Mouse (Mus musculus): ENCODE measurements at regions not wholly inside any gene's neighbourhood (a gene's known extent, or its start where the extent isn't known, plus 50 kb on each side); places are given as distances from the start of the nearest gene placed in this dataset.

- no peak for DNase-seq
These were observed 137.0 kb upstream of the Irs2 start for GRCm38 (mm10) chr8:11145251-11145650.

DNA sequence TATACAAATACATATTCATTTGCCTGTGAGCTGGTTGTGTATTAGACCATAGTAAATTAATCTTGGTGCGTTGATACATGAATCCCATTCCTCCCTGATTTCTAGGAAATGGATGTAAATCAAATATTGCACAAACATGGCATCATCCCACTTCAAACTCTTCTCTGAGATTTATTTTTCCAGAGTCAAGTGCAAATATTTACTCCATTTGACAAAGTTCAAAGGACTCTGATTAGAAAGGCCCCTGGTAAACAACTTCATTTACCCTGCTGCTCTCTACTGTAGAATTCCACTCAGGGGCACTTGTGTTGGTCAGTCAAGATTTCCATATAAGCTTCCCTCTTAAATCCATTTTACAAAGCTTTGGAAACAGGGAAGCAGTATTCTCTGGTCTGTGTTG is 132.3 kb upstream of the Irs2 start:
- DNase-seq: no peak

- no peak for DNase-seq
These were observed 131.0 kb upstream of the Irs2 start for GRCm38 (mm10) chr8:11139294-11139693.

- DNase-seq: no peak
These were observed 130.2 kb upstream of the Irs2 start for GRCm38 (mm10) chr8:11138302-11139020.

DNA sequence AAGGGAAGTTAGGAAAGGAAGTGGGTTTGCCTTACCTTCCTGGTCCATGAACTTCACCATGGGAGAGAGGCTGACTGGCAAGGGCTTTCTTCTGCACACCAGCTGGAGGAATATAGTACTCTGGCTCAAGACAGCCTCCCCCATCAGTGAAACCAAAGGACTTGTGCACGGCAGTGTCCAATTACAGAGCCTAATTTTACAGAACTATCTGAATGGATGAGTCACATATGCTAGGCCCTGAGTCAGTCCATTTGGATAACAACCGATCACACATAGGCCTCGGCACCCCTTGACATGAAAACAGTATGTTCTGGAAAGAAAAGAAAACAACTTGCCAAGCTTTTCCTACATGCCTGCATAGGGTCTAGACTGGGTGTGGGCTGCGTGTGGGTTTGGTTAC is 128.3 kb upstream of the Irs2 start:
- no peak for DNase-seq

- DNase-seq: no peak
These were observed 126.9 kb upstream of the Irs2 start for GRCm38 (mm10) chr8:11135135-11135534.

GRCm38 (mm10) chr8:11134562-11134961 is 126.3 kb upstream of the Irs2 start:
- no peak for DNase-seq

DNA sequence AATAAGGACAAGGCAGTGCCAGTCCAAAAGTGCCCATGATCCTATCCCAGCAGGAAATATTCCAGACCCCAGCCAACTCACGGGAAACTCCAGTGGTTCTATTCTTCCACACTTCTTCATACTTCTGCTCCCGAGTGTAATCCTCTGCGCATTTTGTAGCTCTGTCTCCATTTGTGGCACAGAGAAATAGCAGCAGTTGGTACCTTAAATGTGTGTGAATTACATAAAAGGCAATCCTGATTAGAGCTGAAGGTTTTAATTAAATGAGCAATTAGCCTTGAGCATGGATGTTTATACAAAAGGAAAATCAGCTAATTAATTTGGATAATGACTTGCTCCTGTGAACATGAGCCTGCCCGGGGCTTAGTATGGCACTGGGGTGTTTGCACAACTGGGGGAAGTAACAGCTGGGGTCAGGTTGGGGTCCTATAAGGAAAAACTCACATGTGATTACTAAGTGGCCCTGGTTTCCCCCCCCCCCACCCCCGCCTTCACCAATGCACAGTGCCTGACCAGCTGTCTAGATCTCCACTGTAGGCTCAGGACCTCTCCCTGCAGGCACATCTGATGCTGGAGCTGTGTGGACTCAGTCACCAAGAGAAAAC is 110.9 kb upstream of the Irs2 start:
- no peak for DNase-seq

GRCm38 (mm10) chr8:11116534-11116933 is 108.3 kb upstream of the Irs2 start:
- no peak for DNase-seq

GRCm38 (mm10) chr8:11115210-11115609 is 107.0 kb upstream of the Irs2 start:
- no peak for DNase-seq

DNA sequence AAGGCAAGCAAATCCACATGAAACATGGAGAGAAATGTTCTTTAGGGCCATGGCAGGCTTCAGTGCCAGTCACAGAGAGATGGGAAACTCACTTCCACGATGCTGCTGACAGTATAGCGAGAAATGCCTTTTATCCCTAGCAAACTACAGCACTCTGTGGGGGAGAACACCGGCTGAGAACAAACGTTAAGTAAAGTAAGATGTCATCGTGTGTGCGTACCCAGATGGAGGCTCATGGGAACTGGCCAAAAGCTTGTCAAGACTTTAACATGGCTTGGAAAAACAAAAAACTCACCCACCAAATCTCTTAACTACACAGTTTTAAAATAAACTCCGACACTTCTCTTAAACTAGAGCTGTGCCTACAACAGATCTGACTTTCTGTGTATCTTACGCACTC is 106.3 kb upstream of the Irs2 start:
- DNase-seq: no peak

DNA sequence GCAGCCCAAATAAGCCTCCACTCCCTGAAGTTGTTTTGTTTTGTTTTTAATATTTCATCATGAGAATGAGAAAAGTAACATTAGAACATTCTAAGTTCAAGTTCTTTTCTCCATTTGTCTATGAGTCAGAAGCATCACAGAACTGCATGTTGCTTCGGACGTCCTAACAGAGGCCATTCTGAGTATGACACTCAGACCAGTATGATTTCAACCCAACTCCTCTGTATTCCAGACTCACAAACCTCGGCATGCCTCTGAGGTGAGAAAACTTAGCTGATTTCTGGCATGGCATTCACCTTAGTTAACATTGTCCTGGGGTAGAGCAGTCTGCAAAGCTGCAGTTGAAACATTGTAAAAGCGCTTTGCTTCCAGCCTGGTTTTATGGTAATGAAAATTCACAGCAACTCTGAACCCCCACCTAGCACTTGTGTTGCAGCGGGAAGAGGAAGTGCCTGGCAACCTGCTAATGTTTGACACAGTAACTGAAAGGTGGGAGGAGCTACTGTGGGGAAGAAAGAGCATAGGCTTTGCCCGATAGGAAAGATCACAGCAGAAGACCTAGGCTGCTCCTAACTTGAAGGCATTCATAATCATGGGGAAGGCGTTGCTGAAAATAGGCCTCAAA is 104.8 kb upstream of the Irs2 start:
- DNase-seq: no peak

GRCm38 (mm10) chr8:11111987-11112386 is 103.7 kb upstream of the Irs2 start:
- no peak for DNase-seq

DNA sequence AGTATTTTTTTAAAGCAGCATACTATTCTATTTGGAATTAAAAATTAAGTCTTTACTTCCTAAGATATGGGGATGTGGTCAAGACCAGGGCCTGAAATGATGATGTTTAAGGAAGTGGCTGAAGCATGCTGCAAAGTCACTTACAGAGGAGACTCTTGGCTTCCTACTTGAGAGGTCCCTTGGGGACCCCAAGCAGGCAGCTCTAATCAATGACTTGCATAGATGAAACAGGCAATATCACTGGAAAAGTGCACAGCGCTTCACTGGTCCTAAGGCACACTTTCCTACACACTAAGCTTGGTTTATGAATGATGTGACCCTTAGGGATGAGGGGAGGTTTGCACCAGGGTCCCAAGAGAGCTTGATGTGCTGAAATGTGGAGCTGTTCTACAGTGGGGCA is 99.2 kb upstream of the Irs2 start:
- no peak for DNase-seq

DNA sequence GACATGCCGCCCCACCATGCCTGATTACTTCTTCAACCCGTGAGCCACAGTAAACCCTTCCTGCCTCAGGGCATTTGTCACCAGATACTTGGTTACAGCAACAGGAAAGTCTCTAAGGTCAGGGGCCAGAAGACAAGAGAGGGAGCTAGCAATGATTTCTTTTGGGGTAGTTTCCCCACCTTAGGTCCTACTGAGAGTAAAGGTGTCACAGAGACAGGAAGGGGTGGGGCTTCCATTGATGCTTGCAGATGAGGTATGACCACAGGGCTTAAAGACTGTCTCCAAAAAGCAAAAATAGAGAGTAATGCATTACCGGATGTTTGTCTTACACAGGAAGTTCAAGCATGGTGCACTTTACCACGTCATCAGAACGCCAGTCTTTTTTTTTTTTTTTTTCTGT is 98.8 kb upstream of the Irs2 start:
- no peak for DNase-seq

DNA sequence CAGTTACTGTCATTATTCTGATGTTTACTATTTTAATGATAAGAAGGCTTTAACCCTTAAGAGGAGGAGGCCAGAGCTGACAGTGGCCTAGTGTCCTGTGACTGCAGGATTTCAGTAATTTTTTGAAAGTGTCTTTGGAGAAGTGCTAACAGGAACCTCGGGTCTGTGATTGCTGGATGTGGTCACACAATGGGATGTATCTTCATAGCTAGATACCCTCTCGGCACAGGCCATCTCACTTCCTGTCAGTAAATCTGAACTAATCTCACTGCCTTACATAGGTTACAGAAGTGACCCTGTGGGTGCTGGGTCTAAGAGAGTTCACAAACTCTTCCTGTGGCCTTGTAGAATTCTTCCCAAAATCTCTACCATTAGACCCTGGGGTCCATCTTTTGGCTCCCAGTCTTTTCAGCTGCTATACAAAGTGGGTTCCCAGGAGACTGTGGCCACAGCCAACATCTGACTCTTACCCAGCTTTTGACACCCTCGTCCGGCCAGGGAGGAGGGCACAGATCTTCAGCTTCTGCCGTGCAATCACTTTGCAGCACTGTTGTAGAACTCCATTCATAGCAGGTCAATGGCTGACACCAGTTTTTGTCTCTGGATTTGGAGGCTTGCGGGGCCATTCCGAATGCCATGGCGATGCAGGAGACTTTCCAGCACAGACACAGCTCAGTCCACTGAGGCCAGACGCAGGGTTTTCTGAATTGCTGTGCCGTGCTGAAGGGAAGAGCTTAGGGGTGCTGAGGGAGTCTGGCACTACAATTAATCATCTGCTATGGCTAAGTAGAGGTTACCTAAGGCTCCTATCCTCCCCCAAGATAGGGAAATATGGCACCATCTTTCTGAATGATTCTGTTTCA is 95.7 kb upstream of the Irs2 start:
- DNase-seq: no peak

- DNase-seq: no peak
These were observed 92.1 kb upstream of the Irs2 start for GRCm38 (mm10) chr8:11100310-11100709.

DNA sequence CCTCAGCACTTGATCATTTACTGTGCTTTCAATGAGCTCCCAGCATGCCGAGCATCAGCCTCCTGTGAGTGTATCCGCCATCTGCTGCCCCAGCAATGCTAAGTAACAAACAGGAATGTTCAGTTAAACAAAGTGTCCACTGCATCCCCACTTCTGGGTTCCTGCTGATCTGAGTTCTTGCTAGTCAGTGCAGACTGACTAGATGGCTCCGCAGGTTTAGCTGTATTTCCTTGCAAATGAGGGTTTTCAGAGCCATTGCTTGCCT is 91.3 kb upstream of the Irs2 start:
- DNase-seq: no peak

- DNase-seq: no peak
These were observed 90.7 kb upstream of the Irs2 start for GRCm38 (mm10) chr8:11098790-11099590.

GRCm38 (mm10) chr8:11098228-11098778 is 90.0 kb upstream of the Irs2 start:
- DNase-seq: peak; percentile 88

DNA sequence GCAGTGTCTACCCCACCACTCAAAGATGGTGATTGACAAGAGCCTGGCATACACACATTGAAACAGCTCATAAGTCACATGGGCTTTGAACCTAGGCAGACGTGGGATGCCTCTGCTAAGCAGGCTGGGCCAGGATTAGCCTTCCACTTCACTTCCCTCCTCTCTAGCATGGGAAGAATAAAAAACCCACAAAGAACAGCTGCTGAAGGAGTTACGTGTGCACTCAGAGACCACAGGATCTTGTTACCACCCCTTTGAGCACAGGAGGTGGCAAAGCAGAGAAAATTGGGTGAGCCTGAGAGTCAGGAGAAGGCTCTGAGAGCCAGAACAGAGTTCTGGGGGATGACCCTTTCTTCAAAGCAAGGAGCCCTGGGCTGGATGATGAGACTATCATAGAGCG is 89.6 kb upstream of the Irs2 start:
- DNase-seq: no peak

GRCm38 (mm10) chr8:11094516-11094915 is 86.3 kb upstream of the Irs2 start:
- no peak for DNase-seq
